Mouse (Mus musculus): ENCODE results near the gene Ppp1r37.

The Ppp1r37 gene

DNA sequence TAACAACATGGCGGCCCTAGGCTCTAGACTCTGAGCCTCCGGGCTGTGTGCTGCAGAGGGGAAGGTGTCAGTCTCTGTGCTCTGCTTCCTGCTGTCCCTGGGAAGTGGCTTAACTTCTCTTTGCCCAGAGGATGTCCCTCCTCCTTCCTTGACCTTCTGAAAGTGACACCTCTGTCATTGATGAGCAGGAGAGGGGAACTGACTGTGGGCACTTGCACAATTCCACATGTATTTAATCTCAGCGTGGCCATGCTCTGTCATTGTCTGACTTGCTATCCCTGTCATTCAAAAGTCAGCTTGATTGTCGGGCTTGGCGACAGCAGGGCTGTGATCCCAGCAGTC lies 66.7 kb downstream of the Ppp1r37 start:
- DNase-seq: no peak

GRCm38 (mm10) chr7:19495521-19496213 lies 67.2 kb downstream of the Ppp1r37 start:
- no peak for DNase-seq

GRCm38 (mm10) chr7:19494751-19495474 lies 68.0 kb downstream of the Ppp1r37 start:
- DNase-seq: no peak

- DNase-seq: no peak
Measured at GRCm38 (mm10) chr7:19491731-19492130, 71.1 kb downstream of the Ppp1r37 start.

DNA sequence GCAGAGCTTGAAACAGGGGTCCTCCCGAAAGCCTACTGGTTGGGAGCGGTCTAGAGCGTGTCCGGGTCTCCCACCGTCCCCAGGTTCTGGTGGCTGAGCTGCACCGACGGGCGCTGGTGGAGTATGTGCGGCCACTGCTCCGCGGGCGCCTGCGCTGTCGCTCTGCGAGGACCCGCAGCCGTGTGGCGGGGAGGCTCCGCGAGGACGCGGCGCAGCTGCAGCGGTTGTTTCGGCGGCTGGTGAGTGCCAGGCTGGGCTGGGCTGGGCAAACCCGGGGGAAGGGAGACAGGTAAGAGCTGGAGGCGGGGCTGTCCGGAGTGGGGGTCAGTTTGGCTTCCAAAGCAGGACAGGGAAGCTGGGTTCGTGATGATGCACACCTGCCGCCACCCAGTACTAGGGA lies 73.4 kb downstream of the Ppp1r37 start:
- DNase-seq: no peak

DNA sequence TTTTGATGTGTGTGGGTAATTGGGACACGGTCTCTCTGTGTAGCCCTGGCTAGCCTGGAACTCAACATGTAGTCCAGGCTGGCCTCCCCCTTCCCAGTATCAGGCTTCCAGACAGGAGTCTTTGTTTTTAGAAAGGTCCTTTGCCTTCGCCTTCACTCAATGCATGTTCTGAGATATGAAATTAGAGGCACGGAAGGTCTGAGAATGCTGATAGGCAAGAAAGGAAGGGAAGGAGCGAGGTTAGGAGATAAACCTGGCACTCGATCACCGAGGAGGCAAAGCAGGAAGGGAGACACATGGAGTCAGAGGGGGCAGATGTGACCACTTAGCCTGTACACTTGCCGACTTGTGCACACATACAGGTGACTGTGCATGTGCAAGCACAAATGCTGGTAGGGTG lies 76.3 kb downstream of the Ppp1r37 start:
- DNase-seq: no peak

GRCm38 (mm10) chr7:19485488-19485887 lies 77.4 kb downstream of the Ppp1r37 start:
- DNase-seq: no peak

- no peak for DNase-seq
Measured at GRCm38 (mm10) chr7:19483281-19483680, 79.6 kb downstream of the Ppp1r37 start.

All from cerebellum, adult 9-10 months (tissue).